Mouse (Mus musculus): ENCODE measurements around the gene Plac1. TPM values are rescaled to one million over a fixed set of nuclear protein-coding genes. Genes with fewer than 3 reads are reported as not detected.

Gene Plac1
- polyA plus RNA-seq, 1 experiment = not detected

DNA sequence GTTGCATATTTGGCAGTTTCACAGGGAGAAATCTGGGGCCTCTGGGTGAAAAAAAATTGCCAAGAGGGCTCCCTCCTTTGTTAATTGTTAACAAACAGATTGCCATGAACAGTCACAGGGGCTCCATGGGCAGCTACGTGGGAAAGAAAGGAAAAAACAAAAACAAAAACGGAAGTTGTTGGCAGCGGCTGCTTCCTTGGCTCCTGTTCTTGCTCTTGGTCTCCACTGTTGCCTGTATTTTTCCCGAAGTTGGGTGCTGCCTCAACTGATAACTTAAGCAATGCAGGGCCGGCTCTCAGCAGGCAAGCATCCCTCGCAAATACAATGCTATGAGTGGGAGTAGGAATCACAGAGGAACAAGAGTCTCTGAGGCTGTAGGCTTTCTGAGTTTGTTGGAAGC, 121.3 kb downstream of the Plac1 start:
- no peaks in the 10 kb centered on the region for H3K4me1 ChIP-seq (ENCODE audit: control insufficient read depth, insufficient read depth, insufficient read length)
- H3K27ac ChIP-seq (ENCODE audit: insufficient read depth, low read length) = no peak overlapping the region
- H3K36me3 ChIP-seq (ENCODE audit: control insufficient read depth, insufficient read depth, low read length) = no peaks in the 10 kb centered on the region
- H3K4me3 ChIP-seq (ENCODE audit: extremely low read depth, insufficient read depth, insufficient read length) = no peak overlapping the region
- H3K27me3 ChIP-seq (ENCODE audit: control insufficient read depth, insufficient read depth, low read length) = no peaks in the 10 kb centered on the region
- DNase-seq (ENCODE audit: low read depth in 1 of 2, low spot score in 2 of 2) = no peak
- WGBS = 68% methylated on average over 6 of the region's 6 CpGs
- TF ChIP-seq POLR2A (IDR thresholded peaks at IDR 0.05; ENCODE audit: low read depth, low read length) = no peak
- TF ChIP-seq CTCF (IDR thresholded peaks at IDR 0.05; ENCODE audit: extremely low read depth, insufficient read depth, insufficient read length, insufficient replicate concordance) = no peak

DNA sequence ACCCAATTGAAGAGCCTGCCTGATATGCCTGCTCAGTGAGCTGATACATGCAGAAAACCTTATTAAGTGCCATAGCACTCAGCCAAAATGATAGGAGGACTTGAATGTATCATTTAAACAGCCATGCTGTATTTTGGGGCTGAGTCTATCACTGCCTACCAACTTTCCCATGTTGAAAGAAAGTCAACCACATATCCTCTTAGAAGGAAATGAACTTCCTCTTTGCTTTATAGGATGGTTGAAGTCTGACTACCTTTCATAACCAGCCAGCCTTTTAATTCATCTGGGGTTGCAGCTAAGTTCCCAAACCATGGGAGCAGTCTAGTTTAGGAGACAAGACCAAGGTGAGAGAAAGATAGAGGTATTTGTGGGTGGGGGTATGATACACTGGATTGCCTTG, 121.9 kb downstream of the Plac1 start:
- no peak overlapping the region for H3K27ac ChIP-seq (ENCODE audit: insufficient read depth, low read length)
- H3K4me3 ChIP-seq (ENCODE audit: extremely low read depth, insufficient read depth, insufficient read length) = no peak overlapping the region
- no peaks in the 10 kb centered on the region for H3K27me3 ChIP-seq (ENCODE audit: control insufficient read depth, insufficient read depth, low read length)
- no peaks in the 10 kb centered on the region for H3K36me3 ChIP-seq (ENCODE audit: control insufficient read depth, insufficient read depth, low read length)
- no peak for TF ChIP-seq CTCF (IDR thresholded peaks at IDR 0.05; ENCODE audit: extremely low read depth, insufficient read depth, insufficient read length, insufficient replicate concordance)
- no peak for TF ChIP-seq POLR2A (IDR thresholded peaks at IDR 0.05; ENCODE audit: low read depth, low read length)
- DNase-seq (ENCODE audit: low read depth in 1 of 2, low spot score in 2 of 2) = no peak
- no peaks in the 10 kb centered on the region for H3K4me1 ChIP-seq (ENCODE audit: control insufficient read depth, insufficient read depth, insufficient read length)

DNA sequence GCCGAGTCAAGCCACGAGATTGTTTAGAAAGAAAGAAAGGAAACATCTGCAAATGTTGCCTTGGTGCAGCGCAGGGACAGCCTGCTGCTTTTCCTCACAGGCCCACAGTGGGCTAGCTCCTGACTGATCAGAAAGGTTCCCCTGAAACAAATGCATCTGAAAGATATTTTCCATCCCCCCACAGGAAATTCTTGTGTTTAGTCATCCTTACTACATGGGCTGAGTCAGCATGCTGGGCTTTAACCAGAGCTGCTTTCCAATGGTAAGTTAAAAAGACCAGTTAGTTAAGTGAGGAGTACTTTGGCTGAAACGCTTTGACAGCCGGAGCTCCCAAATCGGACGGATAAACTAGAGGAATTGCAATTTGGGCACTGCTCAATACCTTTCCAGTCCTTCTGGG, 124.9 kb downstream of the Plac1 start:
- Histone ChIP-seq H3K4me1 (ENCODE audit: control insufficient read depth, insufficient read depth, insufficient read length) (no peaks in the 10 kb centered on the region), H3K27ac (ENCODE audit: insufficient read depth, low read length) (no peak overlapping the region), H3K4me3 (ENCODE audit: extremely low read depth, insufficient read depth, insufficient read length) (no peak overlapping the region), H3K27me3 (ENCODE audit: control insufficient read depth, insufficient read depth, low read length) (no peaks in the 10 kb centered on the region), H3K36me3 (ENCODE audit: control insufficient read depth, insufficient read depth, low read length) (no peaks in the 10 kb centered on the region)
- TF ChIP-seq CTCF (IDR thresholded peaks at IDR 0.05; ENCODE audit: extremely low read depth, insufficient read depth, insufficient read length, insufficient replicate concordance) = no peak
- TF ChIP-seq POLR2A (IDR thresholded peaks at IDR 0.05; ENCODE audit: low read depth, low read length) = no peak
- 73% methylated on average over 7 of the region's 7 CpGs for WGBS
- no peak for DNase-seq (ENCODE audit: low read depth in 1 of 2, low spot score in 2 of 2)

DNA sequence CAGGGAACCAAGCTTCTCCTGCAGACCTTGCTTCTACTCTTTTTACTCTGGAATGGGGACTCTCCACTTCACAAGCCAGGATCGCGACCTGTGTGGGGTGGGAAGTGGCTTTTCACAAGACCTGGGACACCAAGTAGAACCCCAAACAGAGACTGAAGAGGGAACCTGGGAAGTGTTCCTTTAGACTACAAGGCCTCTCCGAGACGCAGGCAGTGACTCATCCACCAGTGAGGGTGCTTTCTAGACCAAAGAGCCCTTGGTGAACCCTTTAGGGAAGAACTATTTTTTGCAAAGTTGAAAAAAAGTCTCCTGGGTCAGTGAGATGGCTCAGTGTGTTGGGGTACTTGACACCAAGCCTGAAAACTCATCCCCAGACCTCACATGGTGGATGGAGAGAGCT, 129.8 kb downstream of the Plac1 start:
- 84% methylated on average over 4 of the region's 4 CpGs for WGBS
- no peak for TF ChIP-seq CTCF (IDR thresholded peaks at IDR 0.05; ENCODE audit: extremely low read depth, insufficient read depth, insufficient read length, insufficient replicate concordance)
- TF ChIP-seq POLR2A (IDR thresholded peaks at IDR 0.05; ENCODE audit: low read depth, low read length) = no peak

DNA sequence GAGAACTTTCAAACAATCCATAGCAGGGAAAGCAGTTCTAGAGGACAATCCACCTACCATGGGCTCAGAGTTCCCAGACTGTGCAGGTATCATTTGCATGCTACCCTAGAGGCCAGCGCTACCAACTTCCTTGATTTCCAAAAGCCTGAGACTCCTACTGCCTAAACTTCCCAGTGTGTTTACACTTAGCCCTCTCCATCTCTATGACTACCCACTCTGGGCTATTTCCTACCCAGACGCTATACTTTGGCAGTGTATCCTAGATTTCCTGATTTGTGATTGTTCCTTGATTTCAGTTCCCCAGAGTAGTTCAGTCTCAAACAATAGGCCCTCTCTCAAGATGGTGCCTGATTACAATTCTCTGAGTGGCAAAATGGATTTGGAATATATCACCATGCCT, 132.8 kb downstream of the Plac1 start:
- no peaks in the 10 kb centered on the region for H3K27me3 ChIP-seq (ENCODE audit: control insufficient read depth, insufficient read depth, low read length)
- TF ChIP-seq CTCF (IDR thresholded peaks at IDR 0.05; ENCODE audit: extremely low read depth, insufficient read depth, insufficient read length, insufficient replicate concordance) = no peak
- no peak for TF ChIP-seq POLR2A (IDR thresholded peaks at IDR 0.05; ENCODE audit: low read depth, low read length)
- 87% methylated on average over 2 of the region's 2 CpGs for WGBS
- no peak for DNase-seq (ENCODE audit: low read depth in 1 of 2, low spot score in 2 of 2)
- H3K4me3 ChIP-seq (ENCODE audit: extremely low read depth, insufficient read depth, insufficient read length) = no peak overlapping the region
- H3K27ac ChIP-seq (ENCODE audit: insufficient read depth, low read length) = no peak overlapping the region
- H3K4me1 ChIP-seq (ENCODE audit: control insufficient read depth, insufficient read depth, insufficient read length) = no peaks in the 10 kb centered on the region
- no peaks in the 10 kb centered on the region for H3K36me3 ChIP-seq (ENCODE audit: control insufficient read depth, insufficient read depth, low read length)

More for the DNA sequence above, 129.8 kb downstream of the Plac1 start:
- no peak for DNase-seq (ENCODE audit: low read depth in 1 of 2, low spot score in 2 of 2)
- no peaks in the 10 kb centered on the region for H3K27me3 ChIP-seq (ENCODE audit: control insufficient read depth, insufficient read depth, low read length)
- no peaks in the 10 kb centered on the region for H3K36me3 ChIP-seq (ENCODE audit: control insufficient read depth, insufficient read depth, low read length)
- H3K27ac ChIP-seq (ENCODE audit: insufficient read depth, low read length) = no peak overlapping the region
- no peaks in the 10 kb centered on the region for H3K4me1 ChIP-seq (ENCODE audit: control insufficient read depth, insufficient read depth, insufficient read length)
- no peak overlapping the region for H3K4me3 ChIP-seq (ENCODE audit: extremely low read depth, insufficient read depth, insufficient read length)

DNA sequence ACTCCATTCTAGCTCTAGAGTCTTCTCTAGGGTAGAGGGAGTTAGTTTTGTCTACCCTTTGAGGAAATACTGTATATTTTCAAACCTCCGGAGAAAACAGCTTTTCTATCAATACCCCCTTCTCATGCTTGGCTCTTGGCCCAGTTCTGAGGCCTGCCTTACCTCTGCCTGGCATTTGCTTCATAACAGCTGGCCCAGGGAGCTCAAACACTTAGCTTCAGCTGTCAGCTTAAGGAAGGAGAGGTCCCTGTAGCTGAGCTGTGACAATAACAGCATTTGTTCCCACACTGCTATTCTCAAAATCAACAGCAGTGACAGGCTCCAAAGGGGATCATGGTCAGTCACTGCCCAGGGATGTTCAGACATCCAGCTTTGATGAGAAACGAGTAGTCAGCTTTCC, 138.7 kb downstream of the Plac1 start:
- Histone ChIP-seq H3K27me3 (ENCODE audit: control insufficient read depth, insufficient read depth, low read length) (no peaks in the 10 kb centered on the region), H3K36me3 (ENCODE audit: control insufficient read depth, insufficient read depth, low read length) (no peaks in the 10 kb centered on the region), H3K27ac (ENCODE audit: insufficient read depth, low read length) (no peak overlapping the region), H3K4me3 (ENCODE audit: extremely low read depth, insufficient read depth, insufficient read length) (no peak overlapping the region), H3K4me1 (ENCODE audit: control insufficient read depth, insufficient read depth, insufficient read length) (no peaks in the 10 kb centered on the region)
- 67% methylated on average over 2 of the region's 2 CpGs for WGBS
- no peak for DNase-seq (ENCODE audit: low read depth in 1 of 2, low spot score in 2 of 2)
- no peak for TF ChIP-seq POLR2A (IDR thresholded peaks at IDR 0.05; ENCODE audit: low read depth, low read length)
- TF ChIP-seq CTCF (IDR thresholded peaks at IDR 0.05; ENCODE audit: extremely low read depth, insufficient read depth, insufficient read length, insufficient replicate concordance) = no peak

DNA sequence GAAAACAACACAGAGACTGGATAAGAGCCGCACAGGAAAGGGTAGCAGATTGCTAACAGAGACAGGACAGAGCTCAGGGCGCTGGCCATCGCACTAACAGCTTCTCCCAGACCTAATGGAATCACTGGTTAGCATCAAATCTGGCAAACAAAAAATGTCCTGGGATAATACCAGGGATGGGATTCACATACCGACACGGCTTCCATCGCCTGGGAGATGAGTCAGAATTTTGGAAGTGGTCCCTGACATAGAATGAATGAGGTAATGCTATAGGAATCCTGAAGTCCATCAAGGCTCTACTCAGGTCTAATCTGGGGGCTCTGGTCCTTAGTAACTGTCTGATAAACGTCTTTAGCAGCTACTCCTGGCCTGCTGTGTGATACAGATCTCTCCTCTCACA, 140.0 kb downstream of the Plac1 start:
- DNase-seq (ENCODE audit: low read depth in 1 of 2, low spot score in 2 of 2) = no peak
- TF ChIP-seq POLR2A (IDR thresholded peaks at IDR 0.05; ENCODE audit: low read depth, low read length) = no peak
- TF ChIP-seq CTCF (IDR thresholded peaks at IDR 0.05; ENCODE audit: extremely low read depth, insufficient read depth, insufficient read length, insufficient replicate concordance) = no peak
- H3K27me3 ChIP-seq (ENCODE audit: control insufficient read depth, insufficient read depth, low read length) = no peaks in the 10 kb centered on the region
- no peaks in the 10 kb centered on the region for H3K4me1 ChIP-seq (ENCODE audit: control insufficient read depth, insufficient read depth, insufficient read length)
- H3K27ac ChIP-seq (ENCODE audit: insufficient read depth, low read length) = no peak overlapping the region
- H3K4me3 ChIP-seq (ENCODE audit: extremely low read depth, insufficient read depth, insufficient read length) = no peak overlapping the region
- WGBS = 73% methylated on average over 7 of the region's 7 CpGs
- no peaks in the 10 kb centered on the region for H3K36me3 ChIP-seq (ENCODE audit: control insufficient read depth, insufficient read depth, low read length)

Measured in spleen, adult 2 months (tissue).